Mouse (Mus musculus) cerebellum, postnatal 36 days (tissue): ENCODE measurements at regions not wholly inside any gene's neighbourhood (a gene's known extent, or its start where the extent isn't known, plus 50 kb on each side); places are given as distances from the start of the nearest gene placed in this dataset.

ENCODE experiments used
- DNase-seq, 2 experiments: peaks; one replicate each; pipeline ENCODE4 v3.0.0; 2021 to 2022; ENCODE audit warnings: mixed read lengths in 2 of 2

- DNase-seq: no peak
Measured at GRCm38 (mm10) chr8:8562268-8562667, 98.8 kb downstream of the Efnb2 start.

GRCm38 (mm10) chr8:8558050-8558449 is 103.0 kb downstream of the Efnb2 start:
- no peak for DNase-seq

DNA sequence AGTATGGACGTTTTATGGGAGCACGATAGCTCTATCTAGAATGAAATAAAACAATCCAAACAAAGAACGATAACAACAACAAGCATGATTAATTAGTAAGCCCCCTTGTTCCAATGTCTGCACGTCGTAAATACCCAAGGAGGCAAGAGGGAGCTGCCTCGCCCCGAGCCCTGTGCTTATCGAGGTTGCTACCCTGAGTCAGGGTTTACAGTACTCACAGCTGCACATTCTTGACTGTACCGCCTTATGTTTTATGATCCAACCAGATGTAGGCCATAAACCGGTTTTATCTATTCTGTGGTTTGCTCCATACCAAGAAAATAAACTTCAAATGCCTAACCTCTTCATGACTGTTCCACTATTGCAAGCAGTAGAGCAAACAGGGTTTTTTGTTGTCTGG is 104.9 kb downstream of the Efnb2 start:
- no peak for DNase-seq

GRCm38 (mm10) chr8:8554691-8555090 is 106.4 kb downstream of the Efnb2 start:
- DNase-seq: no peak

GRCm38 (mm10) chr8:8552779-8553178 is 108.3 kb downstream of the Efnb2 start:
- DNase-seq: peak; percentile 75 to 83

DNA sequence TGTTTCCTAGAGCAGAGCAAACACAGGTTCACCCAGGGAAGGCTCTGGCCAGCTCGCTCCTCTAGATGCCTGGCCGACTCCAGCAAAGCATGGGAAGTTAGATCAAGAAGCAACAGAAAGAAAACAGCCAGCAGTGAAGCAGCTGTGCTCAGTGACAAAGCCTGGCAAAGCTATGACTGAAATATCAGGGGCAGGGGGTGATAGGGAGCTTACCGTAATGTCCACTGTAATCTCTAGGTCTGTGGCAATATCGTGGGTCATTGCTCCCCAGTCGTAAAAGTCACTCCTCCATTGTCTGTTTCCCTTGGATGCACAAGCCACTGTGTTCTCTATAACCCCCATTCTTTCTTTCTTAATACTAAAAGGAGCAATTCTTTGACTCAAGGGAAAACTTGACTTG is 124.4 kb downstream of the Efnb2 start:
- no peak for DNase-seq

DNA sequence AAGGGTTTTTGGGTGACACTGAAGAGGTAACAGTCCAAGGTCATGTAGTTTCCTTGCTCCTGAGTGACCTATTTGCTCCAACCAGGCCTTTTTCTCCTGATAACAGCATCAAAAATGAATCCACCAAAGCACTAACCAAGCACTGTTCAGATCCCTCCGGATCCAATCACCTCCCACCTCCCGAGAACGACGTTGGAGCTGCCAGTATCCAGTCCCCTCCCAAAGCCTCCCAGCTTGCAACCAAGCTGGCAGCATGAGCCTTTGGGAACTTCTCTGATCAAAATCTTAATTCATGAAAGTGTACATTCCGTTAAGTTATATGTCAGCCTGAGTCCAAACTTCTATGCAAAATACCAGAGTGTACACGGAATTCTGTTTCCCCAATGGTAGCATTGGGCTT is 126.3 kb downstream of the Efnb2 start:
- DNase-seq: no peak

DNA sequence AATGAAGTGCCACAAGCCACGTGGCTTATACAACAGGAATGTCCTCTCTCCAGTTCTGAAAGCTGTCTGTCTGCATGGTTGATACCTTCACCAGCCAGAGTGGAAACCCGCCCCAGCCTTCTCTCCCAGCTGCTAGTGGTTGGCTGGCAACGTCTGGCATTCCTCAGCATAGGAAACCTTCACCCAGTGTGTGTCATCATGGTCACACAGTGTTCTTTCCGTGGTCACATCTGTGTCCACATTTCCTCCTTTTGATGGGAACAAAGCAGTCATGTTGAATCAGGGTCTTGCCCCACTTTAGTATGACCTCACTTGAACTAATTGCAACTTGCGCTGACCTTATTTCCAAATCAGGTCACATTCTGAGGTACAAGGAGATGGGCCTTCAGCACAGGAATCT is 128.1 kb downstream of the Efnb2 start:
- no peak for DNase-seq

DNA sequence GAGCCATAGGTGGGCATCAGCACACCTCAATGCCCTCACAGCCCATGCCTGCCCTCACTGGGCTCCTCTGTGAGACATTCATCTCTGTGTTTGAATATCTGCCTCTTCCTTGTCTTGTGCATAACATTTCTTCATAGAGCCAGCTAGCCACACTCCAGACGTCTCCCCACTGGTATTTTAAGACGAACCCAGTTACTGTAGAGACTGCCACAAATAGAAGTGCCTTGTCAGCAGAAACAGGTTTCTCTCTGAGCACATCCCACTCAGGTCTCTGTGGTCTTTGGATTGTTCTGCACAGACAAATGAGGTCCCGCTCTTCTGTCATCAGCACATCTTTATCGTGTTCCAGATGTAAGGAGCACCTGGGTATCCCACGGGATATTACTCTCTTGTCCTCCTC is 130.5 kb downstream of the Efnb2 start:
- DNase-seq: no peak

DNA sequence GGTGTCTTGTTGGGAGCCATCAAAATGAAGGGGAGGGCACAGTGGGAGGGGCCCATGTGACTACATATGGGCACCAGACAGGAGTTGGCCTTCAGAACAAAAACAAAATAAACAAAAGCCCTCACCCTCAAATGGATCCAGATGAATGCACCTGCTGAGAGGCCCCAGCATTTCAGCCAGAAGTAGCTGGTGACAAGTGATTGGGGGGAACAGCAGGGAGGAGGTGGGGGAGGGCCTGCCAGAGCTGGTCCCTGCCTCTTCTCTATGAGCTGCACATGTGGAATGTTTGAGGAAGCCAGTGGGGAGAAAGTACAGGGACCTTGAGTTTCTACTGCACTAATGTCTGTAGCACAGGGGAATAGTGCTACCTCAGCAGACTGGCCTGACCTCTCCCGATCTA is 139.5 kb downstream of the Efnb2 start:
- DNase-seq: no peak

DNA sequence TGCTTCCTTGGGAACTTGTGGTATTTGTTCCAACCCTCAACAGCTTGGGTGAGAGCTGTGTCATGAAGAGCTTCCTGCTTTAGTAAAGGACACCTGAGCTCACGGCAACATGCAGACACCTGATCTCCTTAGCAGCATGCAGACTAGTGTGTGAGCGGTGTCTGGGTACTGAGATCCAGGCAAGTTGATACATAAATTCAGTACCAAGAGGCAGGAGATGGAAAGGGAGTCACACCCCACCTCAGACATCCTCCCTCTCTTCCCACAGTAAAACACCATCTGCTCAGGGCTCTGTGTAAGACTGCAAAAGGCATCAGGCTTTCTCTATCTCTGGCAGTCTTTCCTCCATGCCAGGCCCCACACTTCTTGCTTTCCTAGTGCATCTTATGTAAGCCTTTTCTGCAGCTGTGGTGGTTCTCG is 141.3 kb downstream of the Efnb2 start:
- no peak for DNase-seq

GRCm38 (mm10) chr8:8517599-8517998 is 143.4 kb downstream of the Efnb2 start:
- no peak for DNase-seq

DNA sequence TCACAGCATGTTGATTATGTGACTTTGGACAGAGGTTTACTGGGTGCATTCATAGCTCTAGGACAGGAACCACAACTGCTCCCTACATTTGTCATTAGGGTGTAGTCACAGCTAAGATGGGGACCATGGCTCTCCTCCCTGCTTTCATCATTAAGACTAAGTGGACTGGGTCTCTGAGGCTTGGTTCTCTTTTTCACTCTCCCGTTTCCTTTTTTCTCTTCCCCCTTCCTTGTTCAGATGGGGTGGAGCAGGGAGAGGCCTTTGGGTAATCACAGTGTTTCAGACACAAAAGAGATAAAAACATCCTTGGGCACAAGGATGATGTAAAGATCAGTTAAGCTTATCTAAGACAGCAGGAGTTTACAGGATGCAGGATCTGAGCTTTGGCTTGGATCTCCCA is 144.8 kb downstream of the Efnb2 start:
- no peak for DNase-seq

GRCm38 (mm10) chr8:8499921-8500320 is 161.1 kb downstream of the Efnb2 start:
- DNase-seq: no peak

- DNase-seq: no peak
Measured at GRCm38 (mm10) chr8:8498753-8499152, 162.3 kb downstream of the Efnb2 start.

DNA sequence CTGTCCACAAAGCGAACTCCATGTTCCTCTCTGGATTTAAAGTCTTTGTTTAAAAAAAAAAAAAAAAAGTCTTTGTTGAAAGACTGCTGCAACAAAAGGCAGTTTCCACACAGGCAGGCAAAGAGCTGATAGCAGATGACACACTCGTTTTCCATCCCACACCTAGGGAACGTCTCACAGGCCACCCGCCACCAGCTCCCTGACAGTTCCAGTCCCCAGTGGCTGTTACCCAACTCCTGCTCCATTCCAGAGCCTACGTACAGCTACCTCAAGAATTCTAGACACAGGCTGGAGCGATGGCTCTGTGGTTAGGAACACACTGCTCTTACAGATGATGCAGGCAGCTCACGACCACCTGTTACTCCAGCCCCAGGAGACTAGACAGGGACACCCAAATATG is 165.6 kb downstream of the Efnb2 start:
- no peak for DNase-seq

DNA sequence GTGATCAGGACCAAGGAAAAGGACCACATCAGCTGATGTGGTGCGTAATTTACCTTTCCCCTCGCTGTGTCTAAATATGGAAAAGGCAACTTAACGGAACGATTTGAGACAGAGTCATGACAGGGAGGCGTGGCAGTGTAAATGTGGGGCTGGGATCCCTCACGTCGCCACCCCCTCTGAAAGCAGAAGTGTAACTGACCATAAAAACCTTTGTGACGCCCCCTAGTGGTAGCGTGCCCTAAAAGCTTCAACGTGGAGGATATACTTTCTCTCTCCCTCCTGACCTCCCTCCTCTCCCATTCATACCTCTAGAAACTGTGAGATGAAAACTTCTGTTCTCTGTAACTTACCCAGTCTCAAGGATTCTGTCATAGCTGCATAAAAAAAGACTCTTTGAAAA is 166.8 kb downstream of the Efnb2 start:
- DNase-seq: no peak

DNA sequence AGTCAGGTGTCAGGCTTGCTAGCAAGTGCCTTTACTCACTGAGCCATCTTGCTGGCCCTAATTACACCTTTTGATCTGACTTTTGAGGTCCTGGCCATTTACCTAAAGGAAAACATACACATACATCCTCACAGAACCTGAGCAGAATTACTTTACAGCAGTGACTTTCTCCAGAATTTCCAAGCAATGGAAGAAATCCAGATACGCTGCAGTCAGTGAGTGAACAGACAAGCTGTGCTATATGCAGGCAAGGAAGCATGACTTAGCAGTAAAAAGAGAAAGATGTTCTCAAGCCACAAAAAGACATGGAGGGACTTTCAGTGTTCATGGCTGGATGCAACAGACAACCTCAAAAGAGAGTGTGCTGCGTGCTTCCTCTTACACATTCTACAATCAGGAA is 169.1 kb downstream of the Efnb2 start:
- no peak for DNase-seq

DNA sequence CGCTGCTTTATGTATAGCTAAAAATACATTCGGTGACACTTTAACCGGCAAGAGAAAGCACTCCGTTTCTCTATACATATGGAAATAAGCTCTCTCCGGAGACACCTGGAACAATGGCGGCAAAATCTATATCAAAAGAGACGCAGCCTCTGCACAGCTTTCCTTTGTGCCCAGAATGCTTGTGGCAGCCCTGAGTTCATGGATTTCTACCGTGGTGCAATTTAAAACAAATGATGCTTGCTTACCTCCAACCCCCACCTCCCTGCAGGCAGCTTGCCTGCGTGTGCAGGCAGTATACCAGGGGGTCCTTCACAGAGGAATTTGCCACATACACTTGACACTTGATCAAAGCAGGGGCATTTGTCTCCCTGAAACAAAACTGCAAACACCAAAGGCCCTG is 171.3 kb downstream of the Efnb2 start:
- no peak for DNase-seq

DNA sequence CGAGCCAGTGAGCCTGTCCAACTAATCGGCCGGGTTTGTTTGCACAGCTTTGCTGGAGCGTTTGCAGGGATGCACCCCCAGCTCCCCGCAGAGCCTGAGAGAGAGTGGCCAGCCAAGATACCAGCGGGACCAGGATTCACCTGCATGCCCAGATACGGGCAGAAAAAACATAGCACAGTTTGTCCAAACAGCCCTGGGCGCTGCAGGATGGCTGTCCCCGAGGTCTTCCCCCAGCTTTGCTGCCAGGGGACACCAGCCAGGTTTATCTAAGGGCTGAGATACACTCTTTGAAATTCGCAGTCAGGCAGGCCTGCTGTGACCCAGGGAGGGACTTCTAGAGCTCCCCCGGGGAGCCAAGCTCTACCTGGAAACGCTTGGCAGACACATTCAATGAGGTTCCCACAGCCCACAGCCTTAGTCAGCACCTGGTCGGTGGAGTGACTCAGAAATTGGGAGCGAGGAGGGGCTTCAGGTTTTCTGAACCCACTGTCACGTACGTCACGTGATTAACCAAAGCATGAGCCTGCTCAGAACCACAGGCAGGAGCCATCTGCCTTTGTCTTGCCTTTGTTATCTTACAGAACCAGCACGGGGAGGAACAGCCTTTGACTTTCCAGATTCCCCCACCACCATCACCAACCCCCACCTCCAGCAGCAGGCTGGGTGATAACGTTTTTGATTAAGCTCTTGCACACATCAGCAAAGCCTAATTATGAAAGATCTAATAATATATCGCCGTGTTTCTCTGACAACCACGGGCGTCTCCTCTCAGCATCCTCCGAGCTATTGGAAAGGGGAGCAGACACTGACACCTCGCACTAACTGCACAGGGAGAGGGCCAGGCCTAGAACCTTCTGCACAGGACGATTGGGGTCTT is 172.1 kb downstream of the Efnb2 start:
- peak; percentile 95 to 96 for DNase-seq

DNA sequence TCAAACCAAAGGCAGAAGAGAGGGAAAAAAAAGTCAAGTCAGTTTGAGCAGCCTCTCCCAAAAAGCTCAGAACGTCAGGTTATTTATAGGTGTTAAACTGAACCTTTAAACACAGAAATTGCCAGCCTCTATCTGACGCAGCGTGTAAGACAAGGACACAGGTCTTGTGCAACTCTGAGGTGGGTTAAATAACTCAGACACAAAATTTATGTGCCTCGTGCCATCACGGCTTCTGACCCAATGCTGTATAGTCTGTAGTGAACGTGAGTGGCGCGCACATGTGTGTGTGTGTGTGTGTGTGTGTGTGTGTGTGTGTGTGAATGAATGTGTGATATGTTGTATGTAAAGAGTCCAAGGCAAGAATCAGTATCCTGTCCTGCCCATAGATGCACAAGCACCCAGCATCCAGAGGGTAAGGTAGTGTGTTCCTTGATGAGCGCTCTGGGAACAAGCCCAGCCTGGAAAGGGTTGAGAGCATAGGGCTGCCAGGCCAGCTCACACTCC is 172.8 kb downstream of the Efnb2 start:
- DNase-seq: no peak

DNA sequence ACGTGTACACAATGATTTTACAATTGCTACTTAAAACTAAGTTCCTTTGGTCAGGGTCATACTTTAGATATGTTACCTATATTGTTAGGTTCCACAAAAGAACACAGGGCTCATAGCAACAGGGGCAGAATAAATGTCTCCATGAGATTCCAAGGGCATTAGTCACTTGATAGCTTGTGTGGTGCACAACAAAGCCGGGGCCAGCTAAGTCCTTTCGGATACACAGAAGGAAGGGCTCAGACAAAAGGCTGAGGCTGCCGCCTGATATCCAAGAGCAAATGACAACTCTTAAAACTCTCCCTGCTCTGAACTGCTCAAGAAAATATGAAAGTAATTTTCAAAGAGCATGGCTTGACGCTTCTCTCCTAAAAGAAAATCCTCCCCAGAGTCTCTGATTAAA is 173.3 kb downstream of the Efnb2 start:
- no peak for DNase-seq

DNA sequence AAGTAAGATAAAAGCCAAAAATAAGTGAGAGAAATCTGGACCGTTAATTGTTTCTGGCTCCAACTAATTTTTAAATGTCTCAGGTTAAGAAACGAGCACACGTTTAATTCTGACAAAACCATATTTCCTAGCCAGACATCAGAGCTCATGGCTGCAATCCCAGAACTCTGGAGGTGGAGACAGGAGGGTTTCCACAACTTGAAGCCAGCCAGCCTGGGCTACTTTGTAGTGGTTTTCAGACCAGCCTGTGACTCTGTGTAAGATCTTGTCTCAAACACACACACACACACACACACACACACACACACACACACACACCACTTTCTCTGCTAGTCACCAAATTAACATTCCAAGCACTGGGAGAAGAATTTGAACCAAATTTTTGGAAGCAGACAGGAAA is 174.2 kb downstream of the Efnb2 start:
- DNase-seq: peak in 1 of 2 experiments; percentile 14

DNA sequence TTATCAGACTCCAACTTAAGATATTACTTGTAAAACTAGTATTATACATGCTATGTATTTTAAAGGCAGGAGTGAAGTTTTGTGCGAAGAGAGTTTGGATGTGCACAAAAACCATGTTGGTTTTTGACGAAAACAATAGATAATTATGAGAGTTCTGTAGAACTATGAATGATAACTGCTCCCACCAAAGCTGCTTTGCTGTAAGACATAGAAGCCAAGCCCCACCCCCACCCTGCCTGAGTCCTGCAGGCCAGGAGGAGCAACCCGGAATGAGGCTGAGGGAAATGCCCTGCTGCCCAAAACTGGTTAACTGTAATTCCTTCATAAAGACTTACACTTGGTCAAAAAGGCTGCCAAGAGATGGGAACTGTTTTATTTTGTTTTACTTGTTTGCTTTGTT is 175.8 kb downstream of the Efnb2 start:
- DNase-seq: no peak

DNA sequence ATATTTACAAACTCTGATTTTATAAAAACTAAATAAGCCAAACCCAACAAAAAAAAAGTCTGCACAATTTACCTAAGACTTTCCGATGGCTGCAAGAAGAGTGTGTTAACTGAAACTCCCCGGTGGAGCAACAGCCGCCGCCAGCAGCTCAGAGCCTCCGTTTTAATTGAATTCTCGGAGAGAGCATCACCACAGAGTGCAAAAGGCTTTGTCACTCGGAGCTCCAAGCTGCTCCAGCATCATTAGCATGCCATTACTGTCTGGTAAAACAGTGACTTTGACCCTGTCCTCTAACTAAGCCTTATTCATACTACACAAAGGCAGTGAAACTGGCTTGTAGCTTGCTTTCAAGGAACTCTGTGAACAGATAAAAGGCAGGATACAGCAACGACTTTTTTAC is 176.5 kb downstream of the Efnb2 start:
- no peak for DNase-seq
